Mouse (Mus musculus) cerebellum, adult 11 months (tissue): ENCODE measurements at regions not wholly inside any gene's neighbourhood (a gene's known extent, or its start where the extent isn't known, plus 50 kb on each side); places are given as distances from the start of the nearest gene placed in this dataset.

Source experiments
- DNase-seq: peaks from one replicate; pipeline ENCODE4 v3.0.0; 2022

GRCm38 (mm10) chr14:71359581-71359980 lies 759.9 kb upstream of the Fam160b2 start:
- DNase-seq: no peak

- no peak for DNase-seq
These were observed 738.6 kb upstream of the Fam160b2 start for GRCm38 (mm10) chr14:71338219-71338618.

GRCm38 (mm10) chr14:71336906-71337305 lies 737.3 kb upstream of the Fam160b2 start:
- DNase-seq: no peak

GRCm38 (mm10) chr14:71334022-71334421 lies 734.4 kb upstream of the Fam160b2 start:
- DNase-seq: no peak

GRCm38 (mm10) chr14:71329862-71330630 lies 730.4 kb upstream of the Fam160b2 start:
- no peak for DNase-seq

- DNase-seq: no peak
These were observed 728.0 kb upstream of the Fam160b2 start for GRCm38 (mm10) chr14:71327621-71328020.

- DNase-seq: no peak
These were observed 727.0 kb upstream of the Fam160b2 start for GRCm38 (mm10) chr14:71326521-71327105.

GRCm38 (mm10) chr14:71315228-71315627 lies 715.6 kb upstream of the Fam160b2 start:
- no peak for DNase-seq

GRCm38 (mm10) chr14:71299755-71300154 lies 700.1 kb upstream of the Fam160b2 start:
- no peak for DNase-seq

- no peak for DNase-seq
These were observed 681.9 kb upstream of the Fam160b2 start for GRCm38 (mm10) chr14:71281568-71281967.

- no peak for DNase-seq
These were observed 676.7 kb upstream of the Fam160b2 start for GRCm38 (mm10) chr14:71276309-71276791.

- no peak for DNase-seq
These were observed 672.8 kb upstream of the Fam160b2 start for GRCm38 (mm10) chr14:71272470-71272869.

GRCm38 (mm10) chr14:71257650-71258049 lies 658.0 kb upstream of the Fam160b2 start:
- no peak for DNase-seq

GRCm38 (mm10) chr14:71254207-71254606 lies 654.6 kb upstream of the Fam160b2 start:
- DNase-seq: no peak

- no peak for DNase-seq
These were observed 652.5 kb upstream of the Fam160b2 start for GRCm38 (mm10) chr14:71252136-71252535.

- DNase-seq: no peak
These were observed 651.5 kb upstream of the Fam160b2 start for GRCm38 (mm10) chr14:71251116-71251515.

GRCm38 (mm10) chr14:71249387-71249965 lies 649.8 kb upstream of the Fam160b2 start:
- no peak for DNase-seq

- DNase-seq: no peak
These were observed 648.9 kb upstream of the Fam160b2 start for GRCm38 (mm10) chr14:71248534-71248933.

GRCm38 (mm10) chr14:71241655-71242390 lies 642.2 kb upstream of the Fam160b2 start:
- no peak for DNase-seq

- DNase-seq: no peak
These were observed 636.6 kb upstream of the Fam160b2 start for GRCm38 (mm10) chr14:71236192-71236591.

- no peak for DNase-seq
These were observed 635.3 kb upstream of the Fam160b2 start for GRCm38 (mm10) chr14:71234900-71235299.

GRCm38 (mm10) chr14:71234276-71234675 lies 634.6 kb upstream of the Fam160b2 start:
- DNase-seq: no peak

- no peak for DNase-seq
These were observed 631.7 kb upstream of the Fam160b2 start for GRCm38 (mm10) chr14:71231223-71231815.
